Mouse (Mus musculus) mouse embryonic stem cell (cell line): ENCODE measurements around the gene Unk.

Experiments used
- in situ Hi-C, 2 experiments: fragments of 300-500 bp; cut with MboI; formaldehyde crosslinking; loops; 1 replicate in 1 of 2; 3 replicates in 1 of 2; pipeline ENCODE4 v1.14.3; 2019 to 2020; ENCODE audit warnings: low sequenced_read_pairs in 2 of 2, low pct_unique_long_range_greater_than_20kb in 1 of 2, mixed read lengths in 1 of 2; ENCODE audit not compliant: unreplicated experiment in 1 of 2

Gene Unk

DNA sequence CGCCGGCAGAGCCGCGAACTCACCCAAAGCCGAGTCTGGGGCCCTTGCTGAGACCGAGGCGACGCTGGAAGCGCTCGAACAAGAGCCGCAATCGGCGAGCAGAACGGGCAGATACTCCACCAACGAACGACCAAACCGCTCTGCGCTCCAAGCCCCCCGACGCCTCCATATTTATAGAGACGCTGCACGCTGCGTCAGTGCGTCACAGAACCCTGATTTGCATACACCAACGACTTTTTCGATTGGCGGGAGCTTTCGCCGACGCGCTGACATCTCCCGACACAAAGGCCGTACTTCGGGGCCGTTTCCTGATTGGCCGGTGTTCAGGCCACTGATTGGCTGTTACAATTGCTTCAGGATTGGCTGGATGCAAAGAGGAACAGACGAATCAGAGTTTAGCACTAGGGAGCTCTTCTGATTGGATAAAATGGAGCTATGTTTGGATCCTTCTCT is 5.7 kb upstream of the Unk start:
- in situ Hi-C loops = no loop called here

DNA sequence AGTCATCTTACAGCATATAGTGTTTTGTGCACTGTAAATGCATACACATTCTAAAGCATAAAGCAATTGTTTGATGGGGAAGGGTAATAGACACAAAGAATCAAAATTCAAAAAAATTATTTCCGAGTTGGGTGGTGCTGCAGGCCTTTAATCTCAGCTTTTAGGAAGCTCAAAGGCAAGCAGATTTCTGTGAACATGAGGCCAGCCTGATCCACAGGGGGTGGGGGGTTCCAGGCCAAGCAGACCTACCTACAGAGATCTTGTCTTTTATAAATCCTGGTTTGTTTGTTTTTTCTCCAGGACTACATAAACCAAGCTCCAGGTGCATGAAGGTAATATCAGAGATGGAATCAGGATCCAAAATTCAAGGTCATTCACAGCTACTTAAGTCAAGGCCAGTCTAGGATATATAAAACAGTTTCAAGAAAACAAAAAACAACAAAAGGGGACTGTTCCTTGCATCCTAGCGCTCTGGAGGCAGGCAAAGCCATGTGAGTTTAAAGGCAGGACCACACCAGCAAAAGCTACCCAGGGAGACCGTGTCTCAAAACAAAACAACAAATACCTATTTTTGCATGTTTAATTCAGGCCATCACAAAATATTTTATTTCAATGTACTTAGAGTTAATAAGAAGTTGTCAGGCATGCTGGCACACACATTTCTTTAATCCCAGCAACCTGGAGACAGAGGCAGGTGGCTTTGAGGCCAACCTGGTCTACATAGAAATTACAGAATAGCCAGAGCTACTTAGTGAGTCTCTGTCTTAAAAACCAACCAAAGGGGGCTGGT is 4.9 kb upstream of the Unk start:
- in situ Hi-C loops = no loop called here

DNA sequence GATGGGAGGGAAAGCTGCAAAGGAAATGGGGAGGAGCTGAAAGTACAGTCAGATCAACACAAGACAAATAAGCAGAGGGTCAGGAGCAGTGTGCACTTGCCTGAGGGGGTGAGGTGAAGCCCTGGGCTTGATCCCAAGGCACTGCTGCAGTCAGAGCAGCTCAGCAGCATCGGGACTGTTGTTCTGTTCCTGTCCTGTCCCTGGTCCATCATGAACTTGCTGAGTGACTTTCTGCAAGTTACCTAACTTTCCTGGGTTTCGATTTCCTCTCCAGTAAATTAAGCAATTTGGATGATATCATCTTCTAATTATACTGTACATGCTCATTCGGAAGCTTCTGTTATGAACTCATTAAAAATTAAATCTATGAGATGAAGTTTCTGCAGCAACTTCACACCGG is 2.4 kb upstream of the Unk start, which contains the start of gene H3f3b:
TSS of gene H3f3b (minus strand) at position 207 of the 400 bp plus-strand sequence.
- in situ Hi-C loops = no loop called here

DNA sequence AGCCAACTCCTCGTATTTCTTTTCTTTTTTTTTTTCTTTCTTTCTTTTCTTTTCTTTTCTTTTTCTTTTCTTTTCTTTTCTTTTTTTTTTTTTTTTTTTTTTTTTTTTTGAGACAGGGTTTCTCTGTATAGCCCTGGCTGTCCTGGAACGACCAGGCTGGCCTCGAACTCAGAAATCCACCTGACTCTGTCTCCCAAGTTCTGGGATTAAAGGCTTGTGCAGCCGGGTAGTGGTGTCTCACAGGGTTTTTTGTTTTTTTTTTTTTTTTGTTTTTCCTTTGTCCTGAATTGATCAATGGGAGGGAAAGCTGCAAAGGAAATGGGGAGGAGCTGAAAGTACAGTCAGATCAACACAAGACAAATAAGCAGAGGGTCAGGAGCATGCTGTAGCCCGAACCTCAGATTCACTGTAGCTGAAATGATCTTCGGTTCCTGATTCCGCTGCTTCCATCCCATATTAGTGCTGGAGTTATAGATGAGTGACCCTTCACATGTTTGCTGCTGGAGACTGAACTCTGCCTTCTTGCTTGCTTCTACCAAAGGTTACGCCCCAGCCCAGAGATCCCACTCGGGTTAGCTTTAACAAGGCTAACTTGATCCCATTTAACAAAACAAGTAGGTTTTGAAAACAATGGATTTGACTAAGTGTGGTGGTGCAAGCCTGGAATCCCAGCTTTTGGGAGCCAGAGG is 1.8 kb upstream of the Unk start:
- in situ Hi-C loops = no loop called here

DNA sequence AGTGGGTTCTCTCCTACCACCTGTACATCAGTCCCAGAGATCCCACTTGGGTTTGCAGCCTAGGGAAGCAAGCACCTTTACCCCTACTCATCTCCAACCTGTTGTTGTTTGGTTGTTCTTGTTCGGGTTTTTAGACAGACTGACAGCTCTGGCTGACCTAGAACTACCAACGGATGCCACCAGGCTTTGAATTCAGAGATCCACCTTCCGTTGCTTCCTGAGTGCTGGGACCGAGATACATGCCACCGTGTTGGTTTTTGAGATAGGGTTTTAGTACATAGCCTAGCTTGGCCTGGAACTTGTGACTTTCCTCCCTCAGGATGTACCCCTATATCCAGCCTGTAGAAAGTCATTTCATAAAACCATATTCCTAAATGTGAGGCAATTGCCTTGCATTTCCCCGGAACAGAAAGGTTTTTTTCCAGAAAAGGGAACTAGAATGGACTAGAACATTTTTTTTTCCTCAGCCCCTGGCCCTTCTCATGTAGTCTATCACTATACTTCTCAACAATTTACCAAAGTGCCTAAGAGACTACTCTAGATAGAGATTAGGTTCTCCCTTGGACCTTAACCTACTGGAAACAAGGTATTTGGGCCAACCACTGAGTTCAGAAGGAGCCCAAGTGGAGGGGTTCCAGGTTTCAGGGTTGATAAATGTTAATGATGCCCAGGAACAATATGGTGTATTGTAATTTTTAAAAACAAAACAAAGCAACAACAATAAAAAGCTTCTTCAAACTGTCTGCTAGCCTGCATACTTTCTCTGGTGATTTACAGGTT is 846 bp upstream of the Unk start:
- in situ Hi-C loops = no loop called here

DNA sequence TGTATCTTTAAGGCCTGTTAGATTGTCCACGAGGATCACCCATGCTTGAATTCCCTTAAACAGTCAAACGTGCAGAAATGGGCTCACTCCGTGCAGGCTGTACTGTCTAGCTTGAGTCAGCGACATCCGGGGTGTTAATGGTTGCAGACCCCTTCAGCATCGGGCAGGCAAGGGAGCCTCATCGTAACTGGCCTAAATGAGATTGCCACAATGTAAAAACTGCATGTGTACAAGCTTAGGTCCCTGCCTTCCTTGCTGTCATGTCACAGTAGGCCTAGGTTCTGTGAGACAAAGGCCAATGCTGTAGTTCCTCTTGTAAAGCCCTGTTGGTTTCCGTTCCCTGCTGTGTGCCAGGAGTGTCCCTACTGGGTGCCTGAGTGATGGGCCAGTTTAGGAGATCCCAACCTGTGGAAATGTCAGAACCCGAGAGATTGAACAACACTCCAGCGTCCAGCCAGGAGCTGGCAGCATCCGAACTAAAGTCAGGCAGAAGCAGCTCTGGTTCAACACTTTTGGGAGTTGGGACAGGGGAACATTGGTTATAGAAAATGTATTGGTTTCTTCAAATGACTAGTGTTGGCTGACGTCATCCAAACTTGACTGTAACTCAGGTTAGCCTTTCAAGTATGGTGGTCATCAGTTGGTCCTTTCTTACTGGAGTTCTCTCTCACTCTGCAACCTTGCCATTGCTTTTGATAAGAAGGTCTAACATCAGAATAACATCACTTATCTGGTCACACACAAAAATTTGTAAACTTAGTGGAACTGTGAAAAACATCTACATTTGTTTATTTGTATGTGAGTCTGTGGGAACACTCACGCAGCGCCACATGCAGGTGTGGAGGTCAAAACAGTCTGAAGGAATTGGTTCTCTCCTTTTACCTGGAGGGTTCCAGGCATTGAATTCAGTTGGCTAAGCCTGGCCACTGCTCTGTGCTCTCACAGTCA is 1.1 kb downstream of the Unk start:
- in situ Hi-C loops = no loop called here

DNA sequence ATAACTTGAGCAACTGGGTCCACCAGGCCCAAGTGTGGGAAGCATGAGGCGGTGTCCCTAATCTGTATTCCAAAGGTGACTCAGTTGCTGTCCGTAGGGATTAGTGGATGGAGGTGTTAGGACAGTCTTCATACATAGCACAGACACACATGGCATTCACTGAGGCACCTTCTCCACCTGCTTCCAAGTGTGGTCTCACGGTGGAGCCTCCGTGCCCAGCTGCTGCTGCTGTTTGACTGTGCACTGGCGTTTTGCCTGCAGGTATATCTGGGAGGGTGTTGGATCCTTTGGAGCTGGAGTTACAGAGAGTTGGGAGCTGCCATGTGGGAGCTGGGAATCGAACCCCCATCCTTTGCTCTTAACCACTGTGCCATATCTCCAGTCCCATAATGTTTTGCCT is 4.5 kb downstream of the Unk start:
- in situ Hi-C loops = no loop called here

DNA sequence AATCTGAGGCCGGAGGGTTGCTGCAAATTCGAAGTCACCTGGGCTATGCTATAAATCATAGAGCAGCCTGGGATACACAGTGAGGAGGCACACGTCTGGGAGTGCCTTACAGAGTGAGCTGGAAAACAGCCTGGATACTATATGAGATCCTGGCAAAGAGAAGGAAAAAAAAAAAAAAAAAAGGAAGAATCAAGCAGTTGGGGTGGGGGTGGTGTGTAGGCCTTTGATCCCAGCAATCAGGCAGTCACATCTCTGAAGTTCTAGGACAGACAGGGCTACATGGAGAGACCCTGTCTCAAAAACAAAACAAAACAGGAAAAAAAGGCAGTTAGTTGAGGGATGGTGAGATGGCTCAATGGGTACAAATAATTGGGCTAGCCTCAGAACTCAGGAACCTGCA is 6.5 kb downstream of the Unk start:
- in situ Hi-C loops = no loop called here

DNA sequence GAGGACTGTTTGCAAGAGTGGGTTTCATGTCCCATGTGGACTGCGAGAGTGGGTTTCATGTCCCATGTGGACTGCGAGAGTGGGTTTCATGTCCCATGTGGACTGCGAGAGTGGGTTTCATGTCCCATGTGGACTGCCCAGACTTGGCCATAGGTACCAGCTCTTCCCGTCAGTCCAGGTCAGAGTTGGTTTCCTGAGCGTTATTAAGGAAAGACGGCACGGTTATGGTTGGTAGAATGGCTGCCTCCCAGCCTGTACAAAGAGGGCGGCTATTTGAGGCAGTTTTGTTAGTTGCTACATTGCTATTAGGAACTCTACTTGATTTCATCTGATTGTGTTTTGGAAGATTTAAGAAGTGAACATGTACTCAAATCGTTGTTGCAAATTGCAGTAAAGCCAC is 7.7 kb downstream of the Unk start:
- in situ Hi-C loops = no loop called here

DNA sequence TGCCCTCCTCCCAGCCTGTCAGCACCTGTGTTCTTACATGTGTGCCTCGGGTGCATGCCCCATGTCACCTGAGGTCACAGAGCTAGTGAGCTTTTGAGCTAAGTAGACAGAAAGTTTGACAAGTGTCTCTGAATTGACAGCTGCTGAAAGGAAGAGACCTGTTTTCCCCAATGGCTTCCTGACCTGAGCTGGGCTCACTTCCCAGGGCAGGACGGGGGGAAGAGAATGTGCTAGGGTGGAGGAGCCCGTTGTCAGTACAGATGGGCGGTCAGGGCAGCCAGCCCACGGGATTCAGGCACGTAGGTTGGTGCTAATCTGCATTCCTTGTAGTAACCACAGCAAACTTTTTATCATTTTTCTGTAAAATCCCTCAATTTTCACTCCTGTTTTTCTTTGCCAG is 10.5 kb downstream of the Unk start:
- in situ Hi-C loops = no loop called here

DNA sequence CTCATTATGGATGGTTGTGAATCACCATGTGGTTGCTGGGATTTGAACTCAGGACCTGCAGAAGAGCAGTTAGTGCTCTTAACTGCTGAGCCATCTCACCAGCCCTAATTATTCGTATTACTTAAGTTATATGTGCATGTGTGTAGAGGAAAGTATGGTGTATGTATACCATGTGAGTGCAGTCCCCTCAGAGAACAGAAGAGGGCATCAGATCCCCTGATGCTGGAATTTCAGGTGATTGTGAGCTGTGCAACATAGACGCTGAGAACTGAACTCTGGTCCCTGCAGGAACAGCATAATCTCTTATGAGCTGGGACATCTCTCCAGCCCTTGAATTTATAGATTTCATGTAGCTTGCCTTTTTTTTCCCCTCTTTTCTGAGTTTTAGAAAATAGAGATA is 11.7 kb downstream of the Unk start:
- in situ Hi-C loops = no loop called here

DNA sequence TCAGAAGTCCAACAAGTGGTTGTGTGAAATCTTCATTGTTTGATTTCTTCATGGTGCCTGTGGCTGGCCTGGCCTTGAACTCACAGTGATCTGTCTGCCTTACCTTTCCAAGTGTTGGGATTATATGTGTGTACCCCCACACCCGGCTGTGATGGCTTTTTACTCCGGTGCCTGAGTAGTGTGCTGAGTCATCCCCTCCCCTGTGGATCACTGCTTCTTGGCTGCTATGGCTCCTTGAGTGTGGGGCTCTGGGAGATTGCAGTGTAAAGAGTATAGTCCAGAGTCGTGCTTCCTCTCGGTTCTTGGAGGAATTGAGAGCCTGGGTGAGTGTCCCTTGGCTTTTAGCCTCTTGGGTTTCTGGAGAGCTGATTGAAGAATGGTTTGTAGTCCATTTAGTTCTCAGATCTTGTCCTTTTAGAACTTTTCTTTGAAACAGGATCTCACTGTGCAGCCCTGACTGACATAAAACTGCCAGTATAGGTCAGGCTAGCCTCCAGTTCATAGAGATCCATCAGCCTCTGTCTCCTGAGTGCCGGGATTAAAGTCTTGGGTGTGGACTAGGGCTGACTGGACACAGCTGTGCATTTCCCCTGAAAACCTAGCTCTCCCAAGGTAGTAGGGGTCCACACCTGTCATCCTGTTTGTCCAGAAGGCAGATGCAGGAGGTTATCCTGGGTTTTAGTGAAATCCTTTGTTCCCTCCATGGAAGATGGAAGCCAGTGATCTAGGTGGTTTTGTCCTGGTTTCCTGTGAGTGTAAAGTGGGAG is 12.4 kb downstream of the Unk start:
- in situ Hi-C loops = no loop called here

DNA sequence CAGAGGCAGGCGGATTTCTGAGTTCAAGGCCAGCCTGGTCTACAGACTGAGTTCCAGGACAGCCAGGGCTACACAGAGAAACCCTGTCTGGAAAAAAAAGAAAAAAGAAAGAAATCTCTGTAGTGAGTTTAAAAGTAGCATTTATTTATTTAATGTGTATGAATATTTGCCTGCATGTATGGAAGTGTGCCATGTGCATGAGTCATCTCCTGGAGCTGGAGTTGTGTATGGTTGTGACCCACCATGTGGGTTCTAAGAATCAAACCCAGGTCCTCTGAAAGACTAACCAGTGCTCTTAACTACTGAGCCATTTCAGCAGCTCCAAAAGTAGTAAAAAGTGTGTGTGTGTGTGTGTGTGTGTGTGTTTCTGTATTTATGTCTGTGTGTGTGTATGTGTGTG is 13.2 kb downstream of the Unk start:
- in situ Hi-C loops = no loop called here

DNA sequence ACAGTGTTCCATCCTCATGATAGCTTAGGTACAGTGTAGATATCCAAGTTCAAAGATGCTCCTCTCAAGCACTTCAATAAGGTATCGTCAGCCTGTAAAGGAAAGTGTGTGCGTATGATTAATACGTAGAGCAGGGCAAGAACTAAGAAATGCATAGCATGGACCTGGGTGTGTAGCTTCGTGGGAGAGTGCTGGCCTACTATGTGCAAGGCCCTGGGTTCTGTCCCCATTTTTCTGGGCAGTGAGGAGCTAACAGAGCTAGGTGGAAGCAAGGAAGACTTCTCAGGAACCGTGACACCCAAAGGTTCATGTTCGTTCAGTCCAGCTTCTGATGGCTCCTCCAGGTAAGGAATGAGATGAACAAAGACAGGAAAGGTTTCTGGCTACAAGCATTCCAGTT is 15.1 kb downstream of the Unk start:
- in situ Hi-C loops = no loop called here

DNA sequence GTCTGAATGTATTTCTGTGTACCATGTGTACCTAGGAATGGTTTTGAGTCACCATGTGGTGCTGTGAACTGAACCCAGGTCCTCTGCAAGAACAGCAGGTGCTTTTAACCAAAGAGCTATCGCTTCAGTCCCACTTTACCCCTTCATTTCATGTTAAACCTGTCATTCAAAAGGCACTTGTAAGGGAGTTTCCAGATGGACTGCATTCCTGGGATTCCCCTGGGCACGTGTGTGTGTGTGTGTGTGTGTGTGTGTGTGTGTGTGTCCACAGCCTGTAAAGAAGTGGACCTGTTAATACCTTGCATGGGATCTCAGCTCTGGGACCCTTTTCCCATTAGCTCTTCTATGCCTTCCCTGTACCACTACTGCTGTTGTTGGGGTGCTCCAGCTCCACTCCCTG is 19.5 kb downstream of the Unk start:
- in situ Hi-C loops = no loop called here

DNA sequence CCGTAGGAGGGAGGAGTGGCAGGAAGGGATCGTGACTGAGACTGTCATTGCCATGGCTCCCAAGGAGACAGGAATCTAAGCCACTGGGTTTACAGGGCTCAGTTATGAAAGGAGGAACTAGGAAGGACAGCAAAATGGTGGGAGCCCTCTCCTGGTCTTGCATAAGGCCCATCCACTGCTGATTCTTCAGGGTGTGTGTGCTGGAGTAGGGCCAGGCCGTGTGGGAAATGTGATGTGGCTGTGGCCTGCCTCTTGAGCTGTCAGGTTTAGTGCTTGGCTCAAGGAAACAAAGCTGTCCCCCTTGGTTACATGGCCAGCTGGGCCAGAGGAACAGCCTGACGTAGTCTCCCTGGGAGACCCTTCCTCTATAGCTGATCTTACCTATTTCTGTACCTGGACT is 20.1 kb downstream of the Unk start:
- in situ Hi-C loops = no loop called here

DNA sequence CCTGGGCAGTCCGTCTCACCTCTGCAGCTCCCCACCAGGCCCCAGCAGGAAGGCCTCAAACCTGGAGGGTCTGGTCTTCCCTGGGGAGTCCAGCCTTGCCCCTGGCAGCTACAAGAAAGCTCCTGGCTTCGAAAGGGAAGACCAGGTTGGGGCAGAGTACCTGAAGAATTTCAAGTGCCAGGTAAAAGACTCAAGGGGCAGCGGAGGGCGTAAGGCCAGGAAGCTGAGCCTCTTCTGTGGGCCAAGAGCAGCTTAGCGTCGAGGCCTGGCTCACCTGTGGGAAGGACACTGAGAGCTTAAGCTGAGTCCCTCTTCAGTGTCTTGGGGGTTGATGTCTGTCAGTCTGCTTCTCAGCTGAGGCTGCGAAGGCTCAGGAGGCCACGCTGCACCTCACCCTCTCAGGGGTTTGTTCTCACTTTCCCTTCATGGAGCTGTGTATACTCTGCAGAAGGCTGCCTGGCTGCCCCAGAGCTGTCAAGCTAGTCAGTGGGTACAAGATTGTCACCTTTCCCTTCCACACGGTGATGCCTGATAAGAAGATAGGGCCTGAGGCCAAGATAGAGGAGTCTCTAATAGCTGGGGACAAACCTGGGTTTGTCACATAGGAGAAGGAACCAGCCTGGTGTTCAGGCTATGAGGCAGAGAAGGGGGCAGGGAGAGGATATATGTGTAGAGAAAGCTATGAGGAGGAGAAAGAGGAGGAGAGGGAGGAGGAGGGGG is 23.5 kb downstream of the Unk start:
- in situ Hi-C loops = no loop called here
